Mouse (Mus musculus) heart, embryonic 12.5 days (tissue): ENCODE results near the gene Ssr4. TPM values are rescaled to one million over a fixed set of nuclear protein-coding genes. Genes with fewer than 3 reads are reported as not detected.

Source experiments
- ATAC-seq: fragments of 200-750 bp; cut with Nextera tagmentation; 2 replicates; pipeline ENCODE4 v1.8.0; 2017; ENCODE audit warnings: moderate TSS enrichment, moderate library complexity; ENCODE audit not compliant: insufficient number of reproducible peaks, low FRiP score
- H3K27ac ChIP-seq: fragments of 300-500 bp; sonication (generic); 2 replicates; pipeline ENCODE4 v1.5.1; 2016; ENCODE audit warnings: mild to moderate bottlenecking, moderate library complexity; ENCODE audit not compliant: poor library complexity, severe bottlenecking
- H3K27me3 ChIP-seq: fragments of 300-500 bp; sonication (generic); replicated peaks from 2 replicates; pipeline ENCODE4 v1.6.1; 2016; ENCODE audit warnings: mild to moderate bottlenecking, moderate library complexity
- H3K36me3 ChIP-seq: fragments of 300-500 bp; sonication (generic); 2 replicates; pipeline ENCODE4 v1.6.1; 2016; ENCODE audit warnings: mild to moderate bottlenecking, moderate library complexity
- H3K4me1 ChIP-seq: fragments of 300-500 bp; sonication (generic); replicated peaks from 2 replicates; pipeline ENCODE4 v1.6.1; 2016; ENCODE audit warnings: mild to moderate bottlenecking
- H3K4me2 ChIP-seq: fragments of 300-500 bp; sonication (generic); 2 replicates; pipeline ENCODE4 v1.6.1; 2016; ENCODE audit warnings: mild to moderate bottlenecking, moderate library complexity
- H3K4me3 ChIP-seq: fragments of 300-500 bp; sonication (generic); 2 replicates; pipeline ENCODE4 v1.5.1; 2016; ENCODE audit warnings: mild to moderate bottlenecking
- H3K9ac ChIP-seq: fragments of 300-500 bp; sonication (generic); 2 replicates; pipeline ENCODE4 v1.6.1; 2016; ENCODE audit warnings: mild to moderate bottlenecking, moderate library complexity
- H3K9me3 ChIP-seq: fragments of 300-500 bp; sonication (generic); replicated peaks from 2 replicates; pipeline ENCODE4 v1.6.1; 2016; ENCODE audit warnings: mild to moderate bottlenecking, moderate library complexity
- WGBS: fragments of 180-500 bp; shearing (Covaris S2); methylation state at CpG from one replicate; pipeline ENCODE4 v1.1.7; 2016; 5-methylcytosine and 5-hydroxymethylcytosine counted together
- polyA plus RNA-seq: library from polyadenylated mRNA; unstranded; fragments of >200 nt; fragmentation: Nextera tagmentation; extraction: Ambion mirVana; gene quantifications from 2 replicates; pipeline ENCODE4 v1.2.1, GENCODE M21; 2016

Gene Ssr4
- polyA plus RNA-seq, 1 experiment from 2014 or later = 144 TPM

DNA sequence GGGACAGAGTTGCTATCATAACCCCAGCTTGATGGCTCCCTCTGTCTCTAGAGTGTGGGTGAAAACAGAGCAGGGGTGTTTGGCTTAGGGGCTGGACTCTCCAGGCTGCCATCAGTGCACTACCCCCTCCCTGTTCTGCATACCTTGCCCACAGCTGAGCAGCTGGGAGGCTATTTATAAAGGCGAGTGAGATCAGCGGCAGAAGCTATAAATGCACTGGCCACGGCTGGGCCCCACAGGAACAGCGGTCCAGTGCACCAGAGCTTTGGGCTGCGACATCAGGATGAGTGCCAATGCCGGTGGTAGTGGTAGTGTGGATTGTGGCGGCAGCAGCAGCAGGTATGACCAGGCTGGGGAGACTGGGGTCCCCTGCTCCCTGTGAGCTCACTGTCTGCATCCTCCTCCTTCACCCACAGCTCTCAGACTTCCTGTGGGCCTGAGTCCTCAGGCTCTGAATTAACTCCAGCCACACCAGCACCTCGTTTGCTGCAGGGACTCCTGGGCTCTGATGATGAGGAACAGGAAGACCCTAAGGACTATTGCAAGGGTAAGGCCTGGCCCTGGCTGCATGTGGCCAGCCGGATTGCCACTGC, 12.6 kb upstream of the Ssr4 start, which contains the start of gene Srpk3:
Gene Srpk3 (plus strand): TSS at position 238 of the 593 bp plus-strand sequence.
- no peaks in the 10 kb centered on the region for H3K9me3 ChIP-seq
- peak within 1 kb of the TSS; percentile 68 for H3K4me2 ChIP-seq
- peaks cover 27% of the 10 kb centered on the region for H3K4me1 ChIP-seq
- H3K4me3 ChIP-seq = peak within 1 kb of the TSS; percentile 45
- H3K9ac ChIP-seq = peak within 1 kb of the TSS; percentile 72
- 41% methylated on average over 9 of the region's 9 CpGs for WGBS
- H3K27me3 ChIP-seq = 0 out of 2 replicates have a peak, but pooled peaks cover 5% of the 10 kb centered on the region
- peak within 1 kb of the TSS; percentile 94 for H3K27ac ChIP-seq
- peaks cover 36% of the 10 kb centered on the region for H3K36me3 ChIP-seq
- ATAC-seq = peak; percentile 63

DNA sequence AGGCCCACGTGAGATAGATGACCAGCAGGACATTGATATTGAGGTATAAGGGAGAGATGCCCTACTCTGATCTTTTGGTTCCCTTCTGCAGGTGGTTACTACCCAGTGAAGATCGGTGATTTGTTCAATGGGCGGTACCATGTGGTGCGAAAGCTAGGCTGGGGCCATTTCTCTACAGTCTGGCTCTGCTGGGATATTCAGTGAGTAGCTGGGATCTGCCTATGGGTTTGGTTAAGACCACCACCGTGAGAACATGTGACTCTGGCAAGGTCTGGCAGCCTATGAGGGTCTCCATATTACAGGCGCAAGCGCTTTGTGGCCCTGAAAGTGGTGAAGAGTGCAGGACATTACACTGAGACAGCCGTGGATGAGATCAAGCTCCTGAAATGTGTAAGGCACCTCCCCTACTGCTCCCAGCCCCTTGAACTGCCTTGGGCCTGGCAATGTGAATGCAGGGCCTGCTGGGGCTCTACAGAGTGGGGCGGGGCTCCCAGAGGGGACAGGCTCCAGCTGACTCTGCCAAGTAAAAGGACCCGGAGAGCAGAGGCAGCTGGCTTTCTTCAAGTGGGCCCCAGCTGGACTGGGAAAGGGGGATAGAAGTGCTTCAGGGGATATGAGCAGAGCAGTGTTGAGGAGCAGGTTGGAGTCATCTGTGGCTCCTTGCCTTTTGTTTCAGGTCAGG, 11.9 kb upstream of the Ssr4 start:
- H3K27ac ChIP-seq = peak overlapping the region; percentile 94
- 50% methylated on average over 10 of the region's 10 CpGs for WGBS
- H3K4me3 ChIP-seq = peak overlapping the region; percentile 45
- 0 out of 2 replicates have a peak, but pooled peaks cover 5% of the 10 kb centered on the region for H3K27me3 ChIP-seq
- peaks cover 27% of the 10 kb centered on the region for H3K4me1 ChIP-seq
- peaks cover 43% of the 10 kb centered on the region for H3K36me3 ChIP-seq
- H3K4me2 ChIP-seq = peak overlapping the region; percentile 68
- peak overlapping the region; percentile 72 for H3K9ac ChIP-seq
- ATAC-seq = peak; percentile 40; the same call in 1 of the 2 replicates
- no peaks in the 10 kb centered on the region for H3K9me3 ChIP-seq

DNA sequence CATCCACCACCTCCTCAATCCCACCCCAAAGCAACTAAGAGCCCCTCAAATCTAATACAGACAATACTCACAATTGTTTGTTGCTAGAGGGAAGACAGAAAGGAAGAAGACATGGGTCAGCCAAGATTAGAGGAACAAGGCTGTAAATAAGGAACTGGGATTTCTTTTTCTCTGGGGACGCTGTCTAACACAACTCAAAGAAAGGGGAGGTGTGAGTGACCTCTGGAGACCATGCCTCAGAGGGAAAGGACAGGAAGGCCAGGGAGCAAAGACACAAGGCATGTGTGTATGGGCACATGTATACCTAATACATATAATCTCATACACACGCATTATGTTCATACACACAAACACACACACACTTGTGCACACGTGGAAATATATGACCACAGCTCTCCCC, 4.6 kb upstream of the Ssr4 start:
- Histone ChIP-seq H3K4me2 (no peak overlapping the region), H3K9me3 (no peaks in the 10 kb centered on the region), H3K36me3 (peaks cover 52% of the 10 kb centered on the region), H3K4me1 (peaks cover 10% of the 10 kb centered on the region; the same call in 1 of the 2 replicates), H3K27me3 (no peaks in the 10 kb centered on the region), H3K9ac (no peak overlapping the region), H3K27ac (no peak overlapping the region), H3K4me3 (no peak overlapping the region)
- ATAC-seq = no peak
- WGBS = 83% methylated on average over 3 of the region's 3 CpGs

GRCm38 (mm10) chrX:73785666-73786065, 1.2 kb upstream of the Ssr4 start:
- Histone ChIP-seq H3K36me3 (peaks cover 34% of the 10 kb centered on the region), H3K4me1 (peaks cover 22% of the 10 kb centered on the region), H3K4me3 (peak overlapping the region; percentile 73), H3K4me2 (peak overlapping the region; percentile 74), H3K9me3 (no peaks in the 10 kb centered on the region), H3K9ac (peak overlapping the region; percentile 76), H3K27ac (peak overlapping the region; percentile 86), H3K27me3 (no peaks in the 10 kb centered on the region; the same call in 1 of the 2 replicates)
- ATAC-seq = no peak

DNA sequence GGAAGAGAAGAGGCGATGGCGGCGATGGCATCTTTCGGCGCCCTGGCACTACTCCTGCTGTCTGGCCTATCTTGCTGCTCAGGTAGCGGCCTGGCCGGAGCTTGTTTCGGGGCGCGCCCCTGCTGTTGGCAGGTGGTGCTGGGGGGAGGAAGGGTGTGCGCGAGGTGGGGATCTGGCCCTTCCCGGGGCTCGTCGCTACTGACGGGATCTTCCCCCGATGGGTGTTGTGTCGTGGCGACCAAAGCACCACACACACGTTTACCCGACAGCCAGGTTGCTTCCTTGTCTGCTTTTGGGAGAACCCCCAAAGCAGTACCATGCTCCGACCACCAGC, 364 bp downstream of the Ssr4 start:
- Histone ChIP-seq H3K27ac (peak overlapping the region; percentile 86), H3K9ac (peak overlapping the region; percentile 83), H3K9me3 (no peaks in the 10 kb centered on the region), H3K4me1 (peaks cover 22% of the 10 kb centered on the region), H3K27me3 (no peaks in the 10 kb centered on the region; the same call in 1 of the 2 replicates), H3K4me3 (peak overlapping the region; percentile 73), H3K4me2 (peak overlapping the region; percentile 69), H3K36me3 (peaks cover 27% of the 10 kb centered on the region)
- ATAC-seq = no peak
- 17% methylated on average over 22 of the region's 22 CpGs for WGBS

DNA sequence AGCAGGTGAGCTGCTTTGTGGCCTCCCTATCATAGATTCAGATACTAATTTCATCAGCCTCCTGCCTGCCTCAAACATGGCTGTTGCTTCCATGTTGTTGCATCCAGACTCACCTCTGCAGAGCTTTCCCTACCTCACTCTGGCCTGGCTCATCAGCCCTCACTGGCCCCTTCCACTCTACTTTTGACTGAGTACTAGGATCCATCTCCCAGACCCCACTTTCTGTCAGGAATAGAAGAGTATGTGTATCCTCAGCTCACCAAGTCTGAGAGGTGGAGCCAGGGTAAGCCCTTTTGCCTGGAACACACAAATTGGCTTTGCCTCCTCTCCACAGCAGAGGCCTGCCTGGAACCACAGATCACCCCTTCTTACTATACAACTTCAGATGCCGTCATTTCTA, 1.7 kb downstream of the Ssr4 start:
- Histone ChIP-seq H3K27ac (no peak overlapping the region), H3K9ac (0 out of 2 replicates have a peak overlapping the region, but pooled peaks have one; percentile 2), H3K27me3 (no peaks in the 10 kb centered on the region; the same call in 1 of the 2 replicates), H3K4me2 (peak overlapping the region; percentile 69), H3K9me3 (no peaks in the 10 kb centered on the region), H3K4me3 (peak overlapping the region; percentile 73; the same call in 1 of the 2 replicates), H3K36me3 (peaks cover 23% of the 10 kb centered on the region), H3K4me1 (peaks cover 22% of the 10 kb centered on the region)
- ATAC-seq = no peak
- 65% methylated on average over 1 of the region's 1 CpGs for WGBS

DNA sequence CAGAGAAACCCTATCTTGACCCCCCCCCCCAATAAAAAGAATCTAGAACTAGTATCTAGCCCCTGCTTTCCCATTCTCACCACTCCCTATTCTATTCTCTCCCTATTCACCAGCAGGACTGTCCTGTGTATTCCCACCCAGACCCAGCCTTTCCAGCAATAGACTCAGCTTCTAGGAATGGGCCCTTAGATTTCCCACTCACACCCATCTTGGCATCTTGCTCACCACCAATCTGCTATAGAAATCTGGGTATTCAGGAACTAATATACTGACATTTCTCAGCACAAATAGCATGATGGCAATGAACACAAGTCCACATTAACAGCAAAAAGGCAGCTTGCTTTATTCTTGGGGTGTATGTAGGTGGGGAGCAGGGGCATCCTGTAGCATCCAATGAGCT, 6.2 kb downstream of the Ssr4 start:
- peaks cover 23% of the 10 kb centered on the region for H3K36me3 ChIP-seq
- H3K4me2 ChIP-seq = no peak overlapping the region
- no peak for ATAC-seq
- H3K4me3 ChIP-seq = no peak overlapping the region
- H3K27me3 ChIP-seq = no peaks in the 10 kb centered on the region; the same call in 1 of the 2 replicates
- H3K9me3 ChIP-seq = no peaks in the 10 kb centered on the region
- peaks cover 8% of the 10 kb centered on the region for H3K4me1 ChIP-seq
- H3K9ac ChIP-seq = no peak overlapping the region
- H3K27ac ChIP-seq = no peak overlapping the region

- Histone ChIP-seq H3K4me2 (no peak overlapping the region), H3K27ac (no peak overlapping the region), H3K27me3 (no peaks in the 10 kb centered on the region; the same call in 1 of the 2 replicates), H3K9me3 (no peaks in the 10 kb centered on the region), H3K4me3 (no peak overlapping the region), H3K4me1 (peaks cover 3% of the 10 kb centered on the region), H3K9ac (no peak overlapping the region), H3K36me3 (peaks cover 23% of the 10 kb centered on the region)
- no peak; the same call in 1 of the 2 replicates for ATAC-seq
- WGBS = 56% methylated on average over 1 of the region's 1 CpGs
Observed at GRCm38 (mm10) chrX:73793505-73793904, 6.7 kb downstream of the Ssr4 start.

DNA sequence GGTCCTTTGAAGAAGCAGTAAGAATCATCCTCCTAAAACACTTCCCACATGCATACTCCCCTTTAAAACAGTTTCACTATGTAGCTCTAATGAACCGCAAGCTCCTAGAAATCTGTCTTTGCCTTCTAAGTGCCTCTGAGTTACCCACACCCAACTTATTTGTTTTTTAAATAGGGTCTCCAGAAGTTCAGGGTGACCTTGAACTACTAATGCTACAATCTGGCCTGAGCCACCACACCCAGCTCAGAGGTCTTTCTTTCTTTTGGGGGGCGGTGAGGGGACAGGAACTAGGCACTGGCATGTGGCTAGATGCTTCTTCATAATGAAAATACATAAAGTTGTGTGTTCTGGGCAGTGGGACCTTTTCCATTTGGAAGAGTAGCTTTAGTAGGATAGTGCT, 10.7 kb downstream of the Ssr4 start:
- no peak overlapping the region for H3K4me3 ChIP-seq
- no peak for ATAC-seq
- H3K36me3 ChIP-seq = no peaks in the 10 kb centered on the region
- 0 out of 2 replicates have a peak, but pooled peaks cover 8% of the 10 kb centered on the region for H3K27me3 ChIP-seq
- no peak overlapping the region for H3K4me2 ChIP-seq
- H3K9me3 ChIP-seq = no peaks in the 10 kb centered on the region
- no peak overlapping the region for H3K27ac ChIP-seq
- no peak overlapping the region for H3K9ac ChIP-seq
- H3K4me1 ChIP-seq = no peaks in the 10 kb centered on the region
- WGBS = 81% methylated on average over 2 of the region's 2 CpGs

DNA sequence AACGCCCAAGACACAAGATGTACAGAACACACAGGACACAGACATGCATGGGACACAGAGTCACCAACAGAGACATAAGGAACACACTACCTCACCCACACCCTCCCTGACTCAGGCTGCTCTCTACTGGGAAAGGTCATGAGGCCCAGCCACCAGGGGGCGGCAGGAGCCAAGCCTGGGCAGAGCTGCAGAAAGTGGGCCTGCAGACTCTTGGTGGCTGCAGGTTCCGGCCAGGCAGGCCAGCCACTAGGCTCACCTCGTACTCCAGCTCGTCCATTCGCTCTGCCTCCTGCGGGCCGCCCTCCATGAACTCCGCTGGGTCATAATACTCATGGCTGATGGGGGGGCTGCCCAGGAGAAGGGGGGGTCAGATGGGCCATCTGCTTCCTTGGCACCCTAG, 11.7 kb downstream of the Ssr4 start:
- 0 out of 2 replicates have a peak, but pooled peaks cover 8% of the 10 kb centered on the region for H3K27me3 ChIP-seq
- H3K9me3 ChIP-seq = no peaks in the 10 kb centered on the region
- peak; percentile 45; the same call in 1 of the 2 replicates for ATAC-seq
- no peak overlapping the region for H3K27ac ChIP-seq
- no peaks in the 10 kb centered on the region for H3K36me3 ChIP-seq
- WGBS = 34% methylated on average over 9 of the region's 9 CpGs
- no peaks in the 10 kb centered on the region for H3K4me1 ChIP-seq
- no peak overlapping the region for H3K4me3 ChIP-seq
- H3K4me2 ChIP-seq = no peak overlapping the region
- H3K9ac ChIP-seq = no peak overlapping the region

DNA sequence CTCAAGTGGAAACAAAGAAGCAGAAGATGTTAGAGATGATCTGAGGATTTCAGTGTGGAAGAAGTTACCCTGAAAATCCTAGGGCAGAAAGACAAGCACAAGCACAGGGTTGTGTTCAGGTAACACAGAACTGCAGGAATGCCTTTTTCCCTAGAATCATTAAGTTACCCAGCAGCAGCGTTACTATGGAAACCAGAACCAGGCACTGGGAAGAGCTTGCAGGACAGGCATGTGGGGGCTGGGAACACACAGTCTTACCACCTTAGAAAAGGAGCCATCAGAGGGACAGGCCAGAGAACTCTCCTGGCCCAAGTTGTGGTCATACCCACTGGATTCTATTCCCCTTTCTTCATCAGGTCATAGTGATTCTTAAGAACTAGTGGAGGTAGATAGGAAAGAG, 19.0 kb downstream of the Ssr4 start:
- Histone ChIP-seq H3K36me3 (no peaks in the 10 kb centered on the region), H3K27ac (no peak overlapping the region), H3K9me3 (no peaks in the 10 kb centered on the region), H3K4me3 (no peak overlapping the region), H3K27me3 (no peaks in the 10 kb centered on the region), H3K4me2 (no peak overlapping the region), H3K4me1 (no peaks in the 10 kb centered on the region), H3K9ac (no peak overlapping the region)
- no peak for ATAC-seq
- 42% methylated on average over 1 of the region's 1 CpGs for WGBS
